Mouse (Mus musculus): ENCODE measurements around the gene Gm3488.
"Not testable (repeated sequence)": the region's sequence is repeated elsewhere in the genome, so short reads cannot be mapped to it uniquely, and the experiment has no call there.

GRCm38 (mm10) chr14:5501374-5501773, at the start of gene Gm3488:
- TF ChIP-seq CTCF (IDR thresholded peaks at IDR 0.05; ENCODE audit: control insufficient read depth, insufficient read depth, insufficient read length); MYOG (IDR thresholded peaks at IDR 0.05; ENCODE audit: control insufficient read depth, extremely low read depth, insufficient read length): not testable (repeated sequence)

All from C2C12 (cell line).